Mouse (Mus musculus) spleen, postnatal 36 days (tissue): ENCODE results near the gene Tll2.
A peak's percentile ranks its signal among the peaks of the same experiment; 100 is the strongest.

ENCODE experiments used
- DNase-seq, 2 experiments: peaks; one replicate each; pipeline ENCODE4 v3.0.0; 2022; ENCODE audit warnings: low spot score in 2 of 2, mixed read lengths in 1 of 2

Gene Tll2

GRCm38 (mm10) chr19:41088491-41088890, 118.1 kb downstream of the Tll2 start:
- DNase-seq, result no peak

GRCm38 (mm10) chr19:41087901-41088300, 118.7 kb downstream of the Tll2 start:
- DNase-seq, result no peak

- peak; percentile 55 to 67 for DNase-seq
Observed at GRCm38 (mm10) chr19:41086700-41087099, 119.9 kb downstream of the Tll2 start.

GRCm38 (mm10) chr19:41086289-41086688, 120.3 kb downstream of the Tll2 start:
- DNase-seq, result no peak

- no peak for DNase-seq
Observed at GRCm38 (mm10) chr19:41083646-41084045, 123.0 kb downstream of the Tll2 start.

GRCm38 (mm10) chr19:41081589-41081988, 125.0 kb downstream of the Tll2 start:
- no peak for DNase-seq

- DNase-seq, result no peak
Observed at GRCm38 (mm10) chr19:41076906-41077305, 129.7 kb downstream of the Tll2 start, which contains the start of gene Opalin. Opalin (minus strand) TSS chr19:41077113.

- no peak for DNase-seq
Observed at GRCm38 (mm10) chr19:41073746-41074455, 132.7 kb downstream of the Tll2 start.

GRCm38 (mm10) chr19:41071500-41071899, 135.1 kb downstream of the Tll2 start:
- DNase-seq, result peak; percentile 77 to 82

GRCm38 (mm10) chr19:41054702-41055101, 151.9 kb downstream of the Tll2 start:
- no peak for DNase-seq

GRCm38 (mm10) chr19:41053530-41053929, 153.1 kb downstream of the Tll2 start:
- DNase-seq, result peak; percentile 48 to 66

- DNase-seq, result no peak
Observed at GRCm38 (mm10) chr19:41052247-41052646, 154.4 kb downstream of the Tll2 start.

- no peak for DNase-seq
Observed at GRCm38 (mm10) chr19:41051714-41052113, 154.9 kb downstream of the Tll2 start.

GRCm38 (mm10) chr19:41048187-41048559, 158.5 kb downstream of the Tll2 start:
- DNase-seq, result no peak

GRCm38 (mm10) chr19:41047437-41048186, 159.0 kb downstream of the Tll2 start:
- DNase-seq, result no peak

GRCm38 (mm10) chr19:41045091-41045770, 161.4 kb downstream of the Tll2 start:
- DNase-seq, result no peak

- DNase-seq, result peak; percentile 59 to 62
Observed at GRCm38 (mm10) chr19:41039110-41039509, 167.5 kb downstream of the Tll2 start.

- no peak for DNase-seq
Observed at GRCm38 (mm10) chr19:41035809-41036551, 170.7 kb downstream of the Tll2 start.
